Mouse (Mus musculus) testis, adult 2 months (tissue): ENCODE results near the gene Arhgef19. TPM values are rescaled to one million over a fixed set of nuclear protein-coding genes. Genes with fewer than 3 reads are reported as not detected.

ENCODE experiments used
- H3K27ac ChIP-seq: fragments of 200-500 bp; 2 replicates; pipeline ENCODE4 v1.5.1; 2012; ENCODE audit warnings: low read depth, low read length; ENCODE audit not compliant: control insufficient read depth, insufficient read depth
- H3K27me3 ChIP-seq: fragments of 200-500 bp; 2 replicates; pipeline ENCODE4 v1.6.1; 2012; ENCODE audit warnings: mild to moderate bottlenecking, low read length, moderate library complexity; ENCODE audit not compliant: control insufficient read depth, insufficient read depth
- H3K36me3 ChIP-seq: fragments of 200-500 bp; 2 replicates; pipeline ENCODE4 v1.6.1; 2012; ENCODE audit warnings: mild to moderate bottlenecking, low read length; ENCODE audit not compliant: control insufficient read depth, insufficient read depth
- H3K4me1 ChIP-seq: fragments of 200-500 bp; 2 replicates; pipeline ENCODE4 v1.6.1; 2012; ENCODE audit warnings: low read length; ENCODE audit not compliant: control insufficient read depth, insufficient read depth
- H3K4me3 ChIP-seq: fragments of 200-500 bp; 2 replicates; pipeline ENCODE4 v1.5.1; 2012; ENCODE audit warnings: low read depth, mild to moderate bottlenecking, low read length, moderate library complexity, mixed read lengths; ENCODE audit not compliant: control insufficient read depth
- CTCF ChIP-seq: fragments of 200-500 bp; IDR thresholded peaks from 2 replicates; pipeline ENCODE4 v1.5.1; 2012; ENCODE audit warnings: low read depth, mild to moderate bottlenecking, inconsistent platforms, low read length, moderate library complexity; ENCODE audit not compliant: control insufficient read depth, insufficient read depth, insufficient replicate concordance
- POLR2A ChIP-seq: fragments of 200-500 bp; IDR thresholded peaks from 2 replicates; pipeline ENCODE4 v1.6.1; 2012; ENCODE audit warnings: low read depth, mild to moderate bottlenecking, inconsistent platforms, low read length, moderate library complexity; ENCODE audit not compliant: control insufficient read depth
- polyA plus RNA-seq: library from polyadenylated mRNA; depleted of rRNA; stranded (reverse); fragments of >200 nt; gene quantifications from 2 replicates; pipeline ENCODE4 v1.2.3, GENCODE M21; 2012; rRNA removed

The Arhgef19 gene
- polyA plus RNA-seq, 1 experiment, result 0.65 TPM

- Histone ChIP-seq H3K4me1 (peaks cover 14% of the 10 kb centered on the region), H3K36me3 (no peaks in the 10 kb centered on the region), H3K27me3 (no peaks in the 10 kb centered on the region), H3K27ac (no peak overlapping the region), H3K4me3 (peak overlapping the region; percentile 81)
- no peak for TF ChIP-seq POLR2A
- no peak for TF ChIP-seq CTCF
These were observed 62.5 kb downstream of the Arhgef19 start for GRCm38 (mm10) chr4:141301591-141302427.

GRCm38 (mm10) chr4:141302428-141303401 lies 63.4 kb downstream of the Arhgef19 start:
- H3K27me3 ChIP-seq, result no peaks in the 10 kb centered on the region
- H3K4me3 ChIP-seq, result peak overlapping the region; percentile 81; the same call in 1 of the 2 replicates
- H3K36me3 ChIP-seq, result no peaks in the 10 kb centered on the region
- TF ChIP-seq CTCF (no peak), POLR2A (no peak)
- no peak overlapping the region for H3K27ac ChIP-seq
- peaks cover 14% of the 10 kb centered on the region for H3K4me1 ChIP-seq

- Histone ChIP-seq H3K27me3 (no peaks in the 10 kb centered on the region), H3K4me3 (no peak overlapping the region), H3K27ac (no peak overlapping the region), H3K36me3 (no peaks in the 10 kb centered on the region), H3K4me1 (peaks cover 14% of the 10 kb centered on the region)
- TF ChIP-seq POLR2A (no peak), CTCF (no peak)
These were observed 64.3 kb downstream of the Arhgef19 start for GRCm38 (mm10) chr4:141303402-141304222.

- H3K4me3 ChIP-seq, result no peak overlapping the region
- H3K36me3 ChIP-seq, result no peaks in the 10 kb centered on the region
- peaks cover 14% of the 10 kb centered on the region for H3K4me1 ChIP-seq
- no peak for TF ChIP-seq CTCF
- no peak for TF ChIP-seq POLR2A
- no peak overlapping the region for H3K27ac ChIP-seq
- H3K27me3 ChIP-seq, result no peaks in the 10 kb centered on the region
These were observed 64.9 kb downstream of the Arhgef19 start for GRCm38 (mm10) chr4:141304223-141304611.

GRCm38 (mm10) chr4:141306057-141306456 lies 66.8 kb downstream of the Arhgef19 start:
- no peaks in the 10 kb centered on the region for H3K27me3 ChIP-seq
- H3K4me3 ChIP-seq, result no peak overlapping the region
- H3K4me1 ChIP-seq, result peaks cover 15% of the 10 kb centered on the region
- no peak for TF ChIP-seq POLR2A
- no peaks in the 10 kb centered on the region for H3K36me3 ChIP-seq
- no peak overlapping the region for H3K27ac ChIP-seq

Other genes starting within 250 kb of the Arhgef19 start
- 2.3 and 4.7 TPM in 2 replicates for gene Mfap2, start 229.1 kb upstream of the Arhgef19 start, polyA plus RNA-seq
- gene Crocc, start 178.9 kb upstream of the Arhgef19 start, polyA plus RNA-seq, result 12.5 and 15.8 TPM in 2 replicates
- 27.3 and 30.1 TPM in 2 replicates for gene Necap2, start 161.1 kb upstream of the Arhgef19 start, polyA plus RNA-seq
- 518 and 561 TPM in 2 replicates for gene Spata21, start 151.2 kb upstream of the Arhgef19 start, polyA plus RNA-seq
- gene Szrd1, start 99.7 kb upstream of the Arhgef19 start, polyA plus RNA-seq, result 8.2 and 8.6 TPM in 2 replicates
- 10.7 and 11.0 TPM in 2 replicates for gene Fbxo42, start 91.6 kb upstream of the Arhgef19 start, polyA plus RNA-seq
- 2.3 and 2.9 TPM in 2 replicates for gene Rsg1, start 25.5 kb upstream of the Arhgef19 start, polyA plus RNA-seq
- 0.75 and 0.83 TPM in 2 replicates for gene Epha2, start 61.7 kb downstream of the Arhgef19 start, polyA plus RNA-seq
- gene Fam131c, start 128.7 kb downstream of the Arhgef19 start, polyA plus RNA-seq, result 7.9 and 12.3 TPM in 2 replicates
- gene Clcnka, start 159.2 kb downstream of the Arhgef19 start, polyA plus RNA-seq, result 0.14 and 1.3 TPM in 2 replicates
- 0.68 and 1.2 TPM in 2 replicates for gene Clcnkb, start 176.5 kb downstream of the Arhgef19 start, polyA plus RNA-seq
- gene Hspb7, start 181.3 kb downstream of the Arhgef19 start, polyA plus RNA-seq, result 24.6 and 24.7 TPM in 2 replicates
- 0.67 TPM in 2 replicates for gene Srarp, start 196.6 kb downstream of the Arhgef19 start, polyA plus RNA-seq
- 24.6 and 28.4 TPM in 2 replicates for gene Zbtb17, start 205.2 kb downstream of the Arhgef19 start, polyA plus RNA-seq